Mouse (Mus musculus): Measurements from ENCODE around the gene Dync2h1. TPM values are rescaled to one million over a fixed set of nuclear protein-coding genes. Genes with fewer than 3 reads are reported as not detected.

Dync2h1 gene
- polyA plus RNA-seq, 1 experiment, result 1.1 TPM

DNA sequence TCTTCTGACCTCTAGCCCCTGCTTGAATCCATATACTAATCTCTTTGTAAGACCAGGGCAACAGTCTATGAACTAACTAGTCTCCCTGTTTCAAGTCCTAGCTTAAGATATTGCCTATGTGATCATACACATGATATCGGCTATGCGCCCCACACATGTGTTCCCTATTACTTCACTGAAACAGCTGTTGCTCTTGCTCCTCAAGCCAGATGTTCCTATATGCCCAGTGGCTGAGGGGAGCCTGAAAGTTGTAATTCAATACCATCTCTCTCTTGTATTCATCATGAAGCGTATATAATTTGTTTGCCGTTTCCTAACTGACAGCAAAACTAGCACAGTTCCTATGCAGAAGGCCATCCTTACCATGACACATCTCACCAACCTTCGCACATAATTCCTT is 23.6 kb downstream of the Dync2h1 start:
- peaks cover 17% of the 10 kb centered on the region for H3K36me3 ChIP-seq (ENCODE audit: control insufficient read depth, insufficient read depth)
- H3K27me3 ChIP-seq (ENCODE audit: control insufficient read depth, insufficient read depth, insufficient read length), result no peaks in the 10 kb centered on the region
- no peak overlapping the region for H3K4me3 ChIP-seq
- no peaks in the 10 kb centered on the region for H3K79me2 ChIP-seq (ENCODE audit: control insufficient read depth, insufficient read depth)
- no peak overlapping the region for H3ac ChIP-seq (ENCODE audit: control insufficient read depth, insufficient read length)
- H3K4me2 ChIP-seq (ENCODE audit: low read depth), result no peak overlapping the region
- no peak for TF ChIP-seq TCF3 (IDR thresholded peaks at IDR 0.05; ENCODE audit: insufficient read length, low read depth)
- no peak for TF ChIP-seq MYOG (IDR thresholded peaks at IDR 0.05; ENCODE audit: control insufficient read depth in 1 of 3, insufficient read depth in 1 of 3, insufficient read length in 2 of 3, low read depth in 2 of 3)
- no peak for TF ChIP-seq CEBPB (IDR thresholded peaks at IDR 0.05; ENCODE audit: insufficient read depth, poor library complexity, severe bottlenecking)
- no peak for TF ChIP-seq POLR2A (IDR thresholded peaks at IDR 0.05; ENCODE audit: insufficient read length, low read depth)
- TF ChIP-seq TCF12 (IDR thresholded peaks at IDR 0.05; ENCODE audit: insufficient read depth, poor library complexity, severe bottlenecking), result no peak
- no peak for TF ChIP-seq SRF (IDR thresholded peaks at IDR 0.05; ENCODE audit: control insufficient read depth, insufficient read length, low read depth)
- TF ChIP-seq E2F4 (IDR thresholded peaks at IDR 0.05; ENCODE audit: insufficient read depth), result no peak
- no peak for TF ChIP-seq REST (IDR thresholded peaks at IDR 0.05; ENCODE audit: insufficient read depth, insufficient read length)
- no peak for TF ChIP-seq POLR2AphosphoS2 (IDR thresholded peaks at IDR 0.05; ENCODE audit: insufficient read length, low read depth)
- no peak for TF ChIP-seq USF1 (IDR thresholded peaks at IDR 0.05; ENCODE audit: low read depth)
- no peak for TF ChIP-seq MYOD1 (IDR thresholded peaks at IDR 0.05; ENCODE audit: control insufficient read depth in 1 of 3, insufficient read length in 2 of 3, low read depth in 2 of 3)
- no peak for TF ChIP-seq MAX (IDR thresholded peaks at IDR 0.05; ENCODE audit: low read depth)

DNA sequence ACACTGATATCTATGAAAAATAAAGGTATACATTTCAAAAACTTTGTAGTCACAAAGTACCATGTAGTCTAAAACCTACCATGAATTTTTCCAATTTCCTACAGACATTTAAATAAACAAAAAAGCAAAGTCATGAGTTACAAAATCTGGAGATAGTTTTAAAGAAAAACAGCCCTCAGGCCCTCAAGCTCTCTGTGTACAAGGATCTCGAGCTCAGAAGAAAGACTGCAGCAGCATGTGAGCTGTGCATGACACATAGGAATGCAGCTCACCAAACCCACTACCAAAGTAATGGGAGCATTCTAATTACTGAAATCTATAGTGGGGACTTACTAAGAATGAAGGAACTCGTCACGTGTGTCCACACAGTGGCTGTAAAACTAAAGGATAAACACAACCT is 24.5 kb downstream of the Dync2h1 start:
- no peak for TF ChIP-seq SRF (IDR thresholded peaks at IDR 0.05; ENCODE audit: control insufficient read depth, insufficient read length, low read depth)
- no peak for TF ChIP-seq E2F4 (IDR thresholded peaks at IDR 0.05; ENCODE audit: insufficient read depth)
- no peak for TF ChIP-seq POLR2A (IDR thresholded peaks at IDR 0.05; ENCODE audit: insufficient read length, low read depth)
- peaks cover 22% of the 10 kb centered on the region for H3K36me3 ChIP-seq (ENCODE audit: control insufficient read depth, insufficient read depth)
- no peak overlapping the region for H3K4me2 ChIP-seq (ENCODE audit: low read depth)
- no peak overlapping the region for H3K4me3 ChIP-seq
- H3ac ChIP-seq (ENCODE audit: control insufficient read depth, insufficient read length), result no peak overlapping the region
- no peaks in the 10 kb centered on the region for H3K27me3 ChIP-seq (ENCODE audit: control insufficient read depth, insufficient read depth, insufficient read length)
- no peaks in the 10 kb centered on the region for H3K79me2 ChIP-seq (ENCODE audit: control insufficient read depth, insufficient read depth)

DNA sequence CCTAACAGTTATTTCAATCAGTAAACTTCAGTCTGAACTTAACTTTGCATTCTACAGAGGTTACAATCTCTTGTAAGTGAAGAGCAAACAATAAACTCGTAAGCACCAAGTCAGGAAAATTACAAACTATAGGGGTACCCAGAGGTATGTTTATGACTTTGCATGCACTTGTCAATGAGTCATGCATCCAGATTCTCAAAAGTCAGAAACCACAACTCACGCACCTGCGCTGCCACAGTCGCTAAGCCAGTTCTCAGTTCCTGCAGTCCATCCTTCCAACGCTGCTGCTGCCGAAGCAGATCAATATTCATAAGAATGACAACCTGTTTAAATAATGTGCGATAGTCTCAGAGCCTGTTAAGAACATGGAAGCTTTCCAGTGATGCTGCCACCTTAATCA is 25.6 kb downstream of the Dync2h1 start:
- peaks cover 25% of the 10 kb centered on the region for H3K36me3 ChIP-seq (ENCODE audit: control insufficient read depth, insufficient read depth)
- no peaks in the 10 kb centered on the region for H3K79me2 ChIP-seq (ENCODE audit: control insufficient read depth, insufficient read depth)
- no peak overlapping the region for H3ac ChIP-seq (ENCODE audit: control insufficient read depth, insufficient read length)
- H3K4me3 ChIP-seq, result no peak overlapping the region
- TF ChIP-seq REST (IDR thresholded peaks at IDR 0.05; ENCODE audit: insufficient read depth, insufficient read length), result no peak
- TF ChIP-seq E2F4 (IDR thresholded peaks at IDR 0.05; ENCODE audit: insufficient read depth), result no peak
- no peak for TF ChIP-seq USF1 (IDR thresholded peaks at IDR 0.05; ENCODE audit: low read depth)
- no peak for TF ChIP-seq TCF12 (IDR thresholded peaks at IDR 0.05; ENCODE audit: insufficient read depth, poor library complexity, severe bottlenecking)
- TF ChIP-seq POLR2AphosphoS2 (IDR thresholded peaks at IDR 0.05; ENCODE audit: insufficient read length, low read depth), result no peak
- TF ChIP-seq CEBPB (IDR thresholded peaks at IDR 0.05; ENCODE audit: insufficient read depth, poor library complexity, severe bottlenecking), result no peak
- TF ChIP-seq MYOD1 (IDR thresholded peaks at IDR 0.05; ENCODE audit: control insufficient read depth in 1 of 3, insufficient read length in 2 of 3, low read depth in 2 of 3), result no peak
- no peak for TF ChIP-seq MYOG (IDR thresholded peaks at IDR 0.05; ENCODE audit: control insufficient read depth in 1 of 3, insufficient read depth in 1 of 3, insufficient read length in 2 of 3, low read depth in 2 of 3)
- no peak for TF ChIP-seq TCF3 (IDR thresholded peaks at IDR 0.05; ENCODE audit: insufficient read length, low read depth)
- TF ChIP-seq POLR2A (IDR thresholded peaks at IDR 0.05; ENCODE audit: insufficient read length, low read depth), result no peak
- no peak for TF ChIP-seq MAX (IDR thresholded peaks at IDR 0.05; ENCODE audit: low read depth)
- no peak for TF ChIP-seq SRF (IDR thresholded peaks at IDR 0.05; ENCODE audit: control insufficient read depth, insufficient read length, low read depth)
- no peak overlapping the region for H3K4me2 ChIP-seq (ENCODE audit: low read depth)
- no peaks in the 10 kb centered on the region for H3K27me3 ChIP-seq (ENCODE audit: control insufficient read depth, insufficient read depth, insufficient read length)

DNA sequence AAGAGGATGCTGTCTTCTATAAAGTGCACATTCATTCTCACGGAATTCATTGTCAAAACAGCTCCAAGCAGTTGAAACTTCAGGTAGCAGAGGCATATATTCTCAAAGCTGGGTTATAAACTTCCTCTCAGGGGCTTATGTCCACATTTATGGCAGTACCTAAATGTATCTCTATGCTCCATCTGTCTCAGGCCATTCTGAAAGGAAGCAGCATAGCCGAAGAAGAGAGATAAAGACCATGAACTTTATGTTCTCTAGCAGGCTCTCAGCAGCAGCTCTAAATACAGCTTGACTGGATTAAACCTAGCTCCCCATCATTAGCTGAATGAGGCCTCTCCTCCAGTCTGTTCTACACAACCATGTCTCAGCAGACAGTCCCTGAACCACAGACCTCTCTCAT is 29.9 kb downstream of the Dync2h1 start:
- Histone ChIP-seq H3K79me2 (ENCODE audit: control insufficient read depth, insufficient read depth) (no peaks in the 10 kb centered on the region), H3K4me2 (ENCODE audit: low read depth) (no peak overlapping the region), H3ac (ENCODE audit: control insufficient read depth, insufficient read length) (no peak overlapping the region), H3K27me3 (ENCODE audit: control insufficient read depth, insufficient read depth, insufficient read length) (no peaks in the 10 kb centered on the region), H3K36me3 (ENCODE audit: control insufficient read depth, insufficient read depth) (peaks cover 14% of the 10 kb centered on the region), H3K4me3 (no peak overlapping the region)
- TF ChIP-seq CEBPB (IDR thresholded peaks at IDR 0.05; ENCODE audit: insufficient read depth, poor library complexity, severe bottlenecking) (no peak), MYOG (IDR thresholded peaks at IDR 0.05; ENCODE audit: control insufficient read depth in 1 of 3, insufficient read depth in 1 of 3, insufficient read length in 2 of 3, low read depth in 2 of 3) (no peak), USF1 (IDR thresholded peaks at IDR 0.05; ENCODE audit: low read depth) (no peak), MAX (IDR thresholded peaks at IDR 0.05; ENCODE audit: low read depth) (no peak), MYOD1 (IDR thresholded peaks at IDR 0.05; ENCODE audit: control insufficient read depth in 1 of 3, insufficient read length in 2 of 3, low read depth in 2 of 3) (no peak), TCF3 (IDR thresholded peaks at IDR 0.05; ENCODE audit: insufficient read length, low read depth) (no peak), SRF (IDR thresholded peaks at IDR 0.05; ENCODE audit: control insufficient read depth, insufficient read length, low read depth) (no peak), REST (IDR thresholded peaks at IDR 0.05; ENCODE audit: insufficient read depth, insufficient read length) (no peak), POLR2AphosphoS2 (IDR thresholded peaks at IDR 0.05; ENCODE audit: insufficient read length, low read depth) (no peak), TCF12 (IDR thresholded peaks at IDR 0.05; ENCODE audit: insufficient read depth, poor library complexity, severe bottlenecking) (no peak)

DNA sequence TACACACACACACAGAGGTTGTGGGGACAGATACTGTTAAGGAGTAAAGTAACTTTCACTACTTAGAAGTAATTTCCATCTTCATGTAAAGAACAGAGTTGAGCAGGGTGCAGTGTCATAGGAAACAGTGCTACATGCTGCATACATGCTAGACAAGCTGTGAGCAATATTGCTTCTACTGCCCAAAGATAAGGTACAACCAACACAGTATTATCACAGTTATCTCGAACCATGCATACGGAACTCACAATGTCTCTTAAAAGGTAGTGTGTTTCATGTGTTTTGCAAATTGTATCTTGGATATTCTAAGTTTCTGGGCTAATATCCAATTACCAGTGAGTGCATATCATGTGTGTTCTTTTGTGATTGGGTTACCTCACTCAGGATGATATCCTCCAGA is 61.4 kb downstream of the Dync2h1 start:
- Histone ChIP-seq H3ac (ENCODE audit: control insufficient read depth, insufficient read length) (no peak overlapping the region), H3K27me3 (ENCODE audit: control insufficient read depth, insufficient read depth, insufficient read length) (no peaks in the 10 kb centered on the region), H3K4me3 (no peak overlapping the region), H3K36me3 (ENCODE audit: control insufficient read depth, insufficient read depth) (peaks cover 10% of the 10 kb centered on the region), H3K79me2 (ENCODE audit: control insufficient read depth, insufficient read depth) (no peaks in the 10 kb centered on the region), H3K4me2 (ENCODE audit: low read depth) (no peak overlapping the region)
- TF ChIP-seq USF1 (IDR thresholded peaks at IDR 0.05; ENCODE audit: low read depth), result no peak
- TF ChIP-seq SRF (IDR thresholded peaks at IDR 0.05; ENCODE audit: control insufficient read depth, insufficient read length, low read depth), result no peak
- TF ChIP-seq MAX (IDR thresholded peaks at IDR 0.05; ENCODE audit: low read depth), result no peak
